Mouse (Mus musculus): ENCODE measurements around the gene Gm26897. TPM values are rescaled to one million over a fixed set of nuclear protein-coding genes. Genes with fewer than 3 reads are reported as not detected.

Gm26897 gene
- polyA plus RNA-seq, 1 experiment, result not detected

- TF ChIP-seq GATA1 (IDR thresholded peaks at IDR 0.05; ENCODE audit: borderline replicate concordance, low read length) (no peak), FLI1 (IDR thresholded peaks at IDR 0.05; ENCODE audit: low read length) (no peak)
- no peaks in the 10 kb centered on the region for H3K4me1 ChIP-seq
- no peak overlapping the region for H3K4me3 ChIP-seq (replicated peaks)
- H3K9me3 ChIP-seq, result no peaks in the 10 kb centered on the region
- H3K36me3 ChIP-seq (replicated peaks; ENCODE audit: low read length), result no peaks in the 10 kb centered on the region
- peaks cover 55% of the 10 kb centered on the region for H3K27me3 ChIP-seq (replicated peaks)
Measured at GRCm38 (mm10) chr5:111766696-111767095, 33.0 kb downstream of the Gm26897 start.

- no peak overlapping the region for H3K4me3 ChIP-seq (replicated peaks)
- no peaks in the 10 kb centered on the region for H3K36me3 ChIP-seq (replicated peaks; ENCODE audit: low read length)
- no peaks in the 10 kb centered on the region for H3K4me1 ChIP-seq
- TF ChIP-seq FLI1 (IDR thresholded peaks at IDR 0.05; ENCODE audit: low read length) (no peak), GATA1 (IDR thresholded peaks at IDR 0.05; ENCODE audit: borderline replicate concordance, low read length) (no peak)
- no peaks in the 10 kb centered on the region for H3K9me3 ChIP-seq
- peaks cover 40% of the 10 kb centered on the region for H3K27me3 ChIP-seq (replicated peaks)
Measured at GRCm38 (mm10) chr5:111770266-111770665, 36.5 kb downstream of the Gm26897 start.

GRCm38 (mm10) chr5:111772127-111772526 lies 38.4 kb downstream of the Gm26897 start:
- H3K9me3 ChIP-seq, result no peaks in the 10 kb centered on the region
- no peak for TF ChIP-seq FLI1 (IDR thresholded peaks at IDR 0.05; ENCODE audit: low read length)
- TF ChIP-seq GATA1 (IDR thresholded peaks at IDR 0.05; ENCODE audit: borderline replicate concordance, low read length), result no peak
- no peak overlapping the region for H3K4me3 ChIP-seq (replicated peaks)
- peaks cover 33% of the 10 kb centered on the region for H3K27me3 ChIP-seq (replicated peaks)
- no peaks in the 10 kb centered on the region for H3K36me3 ChIP-seq (replicated peaks; ENCODE audit: low read length)
- H3K4me1 ChIP-seq, result no peaks in the 10 kb centered on the region

GRCm38 (mm10) chr5:111772591-111773406 lies 39.1 kb downstream of the Gm26897 start:
- Histone ChIP-seq H3K27me3 (replicated peaks) (peaks cover 29% of the 10 kb centered on the region), H3K9me3 (no peaks in the 10 kb centered on the region), H3K36me3 (replicated peaks; ENCODE audit: low read length) (no peaks in the 10 kb centered on the region), H3K4me1 (no peaks in the 10 kb centered on the region), H3K4me3 (replicated peaks) (no peak overlapping the region)
- TF ChIP-seq FLI1 (IDR thresholded peaks at IDR 0.05; ENCODE audit: low read length) (no peak), GATA1 (IDR thresholded peaks at IDR 0.05; ENCODE audit: borderline replicate concordance, low read length) (no peak)

GRCm38 (mm10) chr5:111773407-111773733 lies 39.6 kb downstream of the Gm26897 start:
- no peaks in the 10 kb centered on the region for H3K4me1 ChIP-seq
- no peaks in the 10 kb centered on the region for H3K36me3 ChIP-seq (replicated peaks; ENCODE audit: low read length)
- H3K9me3 ChIP-seq, result no peaks in the 10 kb centered on the region
- peaks cover 28% of the 10 kb centered on the region for H3K27me3 ChIP-seq (replicated peaks)
- no peak overlapping the region for H3K4me3 ChIP-seq (replicated peaks)
- TF ChIP-seq FLI1 (IDR thresholded peaks at IDR 0.05; ENCODE audit: low read length) (no peak), GATA1 (IDR thresholded peaks at IDR 0.05; ENCODE audit: borderline replicate concordance, low read length) (no peak)

- Histone ChIP-seq H3K9me3 (no peaks in the 10 kb centered on the region), H3K36me3 (replicated peaks; ENCODE audit: low read length) (no peaks in the 10 kb centered on the region), H3K27me3 (replicated peaks) (peaks cover 8% of the 10 kb centered on the region), H3K4me3 (replicated peaks) (no peak overlapping the region), H3K4me1 (no peaks in the 10 kb centered on the region)
- TF ChIP-seq GATA1 (IDR thresholded peaks at IDR 0.05; ENCODE audit: borderline replicate concordance, low read length) (no peak), FLI1 (IDR thresholded peaks at IDR 0.05; ENCODE audit: low read length) (no peak)
Measured at GRCm38 (mm10) chr5:111776246-111776645, 42.5 kb downstream of the Gm26897 start.

- no peak for TF ChIP-seq FLI1 (IDR thresholded peaks at IDR 0.05; ENCODE audit: low read length)
- no peak for TF ChIP-seq GATA1 (IDR thresholded peaks at IDR 0.05; ENCODE audit: borderline replicate concordance, low read length)
- Histone ChIP-seq H3K36me3 (replicated peaks; ENCODE audit: low read length) (no peaks in the 10 kb centered on the region), H3K4me1 (no peaks in the 10 kb centered on the region), H3K27me3 (replicated peaks) (peaks cover 2% of the 10 kb centered on the region), H3K9me3 (no peaks in the 10 kb centered on the region), H3K4me3 (replicated peaks) (no peak overlapping the region)
Measured at GRCm38 (mm10) chr5:111778093-111778492, 44.4 kb downstream of the Gm26897 start.

GRCm38 (mm10) chr5:111779776-111780485 lies 46.2 kb downstream of the Gm26897 start:
- H3K27me3 ChIP-seq (replicated peaks), result peaks cover 2% of the 10 kb centered on the region
- no peaks in the 10 kb centered on the region for H3K4me1 ChIP-seq
- TF ChIP-seq GATA1 (IDR thresholded peaks at IDR 0.05; ENCODE audit: borderline replicate concordance, low read length) (no peak), FLI1 (IDR thresholded peaks at IDR 0.05; ENCODE audit: low read length) (no peak)
- H3K4me3 ChIP-seq (replicated peaks), result no peak overlapping the region
- H3K9me3 ChIP-seq, result no peaks in the 10 kb centered on the region
- no peaks in the 10 kb centered on the region for H3K36me3 ChIP-seq (replicated peaks; ENCODE audit: low read length)
